Mouse (Mus musculus) adrenal gland (tissue): ENCODE measurements at regions not wholly inside any gene's neighbourhood (a gene's known extent, or its start where the extent isn't known, plus 50 kb on each side); places are given as distances from the start of the nearest gene placed in this dataset.
"Not testable (repeated sequence)": the region's sequence is repeated elsewhere in the genome, so short reads cannot be mapped to it uniquely, and the experiment has no call there.

Experiments
- intact Hi-C: fragments of 180-260 bp; cut with DNase I; formaldehyde crosslinking; loops from one replicate; pipeline ENCODE4 v1.15.1; 2025

GRCm38 (mm10) chr3:82290373-82290772 is 67.5 kb upstream of the Map9 start:
- intact Hi-C loops = no loop called here

DNA sequence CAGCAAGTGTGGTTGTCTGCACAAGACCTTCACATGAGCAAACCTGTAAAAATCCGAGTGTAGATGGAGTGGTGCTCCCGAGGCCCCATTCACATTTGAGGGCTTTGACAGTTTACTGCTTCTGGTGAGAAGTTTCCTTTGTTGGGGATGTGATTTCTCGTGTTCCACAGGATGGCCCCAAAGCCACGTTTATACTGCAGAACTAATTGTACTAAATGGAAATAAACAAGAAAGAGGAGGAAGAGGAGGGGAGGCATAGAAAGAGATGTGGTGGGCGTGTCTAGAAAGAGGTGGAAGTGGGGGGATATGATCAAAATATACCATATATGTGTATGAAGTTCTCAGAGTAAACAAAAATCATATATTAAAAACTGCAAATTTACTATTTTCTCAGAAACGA is 68.8 kb upstream of the Map9 start:
- intact Hi-C loops = no loop called here

GRCm38 (mm10) chr3:82276977-82277714 is 80.7 kb upstream of the Map9 start:
- intact Hi-C loops = no loop called here

- intact Hi-C loops = no loop called here
Measured at GRCm38 (mm10) chr3:82275822-82276203, 82.0 kb upstream of the Map9 start.

GRCm38 (mm10) chr3:82274945-82275821 is 82.7 kb upstream of the Map9 start:
- intact Hi-C loops = no loop called here

DNA sequence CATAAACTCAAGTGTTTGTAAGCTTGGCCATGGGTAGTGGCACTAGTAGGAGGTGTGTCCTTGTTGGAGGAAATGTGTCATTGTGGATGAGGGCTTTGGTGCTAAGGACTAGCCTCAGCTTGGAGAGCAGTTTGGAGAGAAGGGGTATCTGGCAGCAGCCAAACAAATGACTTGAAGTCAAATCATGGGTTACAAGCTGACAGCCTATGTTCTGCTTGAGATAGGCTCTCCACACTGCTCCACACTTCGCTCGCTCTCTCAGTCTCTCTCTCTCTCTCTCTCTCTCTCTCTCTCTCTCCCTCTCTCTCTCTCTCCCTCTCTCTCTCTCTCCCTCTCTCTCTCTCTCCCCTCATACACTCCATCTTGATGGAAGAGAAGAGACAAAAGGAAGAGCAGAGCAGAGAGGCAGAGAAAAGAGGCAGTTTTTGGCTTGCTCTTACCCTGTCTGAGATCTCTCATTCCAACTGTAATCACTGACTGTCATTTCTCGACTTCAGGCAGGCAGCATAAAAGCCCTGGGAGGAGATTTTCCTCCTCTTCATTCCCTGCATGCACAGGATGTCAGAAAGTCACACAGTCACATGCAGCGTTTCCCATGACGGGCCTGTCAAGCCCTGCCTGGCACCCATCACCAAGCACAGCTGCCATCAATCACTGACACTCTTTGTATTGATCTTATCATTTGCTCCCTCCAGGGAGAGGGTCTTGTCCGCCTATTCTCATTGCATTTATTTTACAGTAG is 83.5 kb upstream of the Map9 start:
- intact Hi-C loops = no loop called here

- intact Hi-C loops = not testable (repeated sequence)
Measured at GRCm38 (mm10) chr3:82273511-82273910, 84.3 kb upstream of the Map9 start.

GRCm38 (mm10) chr3:82271965-82272364 is 85.9 kb upstream of the Map9 start:
- intact Hi-C loops = no loop called here

DNA sequence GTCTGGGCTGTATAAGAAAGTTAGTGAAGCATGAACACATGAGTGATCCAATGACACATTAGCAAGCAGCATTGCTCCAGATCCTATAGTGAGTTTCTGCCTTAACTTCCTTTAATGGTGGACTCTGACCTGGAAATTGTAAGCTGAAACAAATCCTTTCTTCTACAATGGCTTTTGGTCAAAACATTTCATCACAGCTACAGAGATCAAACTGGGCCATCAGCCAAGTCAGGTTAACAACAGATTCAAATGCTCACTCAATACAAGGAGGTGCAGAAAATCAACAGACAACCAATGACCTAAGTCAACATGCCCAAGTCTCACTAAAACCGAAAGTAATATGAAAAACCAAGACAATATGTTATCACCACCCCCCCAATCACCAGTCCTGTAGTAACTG is 91.9 kb upstream of the Map9 start:
- intact Hi-C loops = no loop called here

GRCm38 (mm10) chr3:82261976-82262375 is 95.9 kb upstream of the Map9 start:
- intact Hi-C loops = no loop called here

DNA sequence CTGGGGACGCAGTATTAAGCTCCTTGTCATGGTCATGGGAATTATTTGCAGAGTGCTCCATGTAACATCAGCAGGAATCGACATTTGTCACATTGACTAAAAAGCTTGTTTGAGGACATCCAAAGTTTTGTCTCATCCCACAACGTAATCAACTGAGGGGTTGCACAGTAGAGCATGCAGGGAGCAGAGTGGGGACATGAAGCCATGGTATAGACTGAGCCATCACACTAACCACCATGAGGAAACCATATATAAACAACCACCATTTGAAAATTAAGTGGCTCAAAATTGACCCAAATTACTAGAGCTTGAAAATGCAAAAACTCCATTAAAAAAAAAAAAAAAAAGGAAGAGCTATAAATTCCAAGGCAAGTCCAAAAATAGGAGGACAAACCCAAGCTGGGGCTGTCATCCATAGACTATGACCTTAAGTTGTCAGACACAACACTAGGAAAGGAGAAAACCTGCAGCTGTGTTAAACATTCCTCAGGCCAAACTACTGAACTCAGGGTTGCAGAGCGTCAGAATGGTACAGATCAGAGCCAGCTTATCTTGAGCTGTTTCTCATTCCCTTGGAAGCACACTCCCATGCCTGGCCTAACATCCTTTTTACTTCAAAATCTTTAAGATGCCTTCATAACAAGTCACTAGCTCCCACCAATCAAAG is 97.7 kb upstream of the Map9 start:
- intact Hi-C loops = no loop called here

- intact Hi-C loops = no loop called here
Measured at GRCm38 (mm10) chr3:82250796-82251261, 105.2 kb upstream of the Gucy1a1 start.

- intact Hi-C loops = no loop called here
Measured at GRCm38 (mm10) chr3:82249968-82250795, 104.6 kb upstream of the Gucy1a1 start.

DNA sequence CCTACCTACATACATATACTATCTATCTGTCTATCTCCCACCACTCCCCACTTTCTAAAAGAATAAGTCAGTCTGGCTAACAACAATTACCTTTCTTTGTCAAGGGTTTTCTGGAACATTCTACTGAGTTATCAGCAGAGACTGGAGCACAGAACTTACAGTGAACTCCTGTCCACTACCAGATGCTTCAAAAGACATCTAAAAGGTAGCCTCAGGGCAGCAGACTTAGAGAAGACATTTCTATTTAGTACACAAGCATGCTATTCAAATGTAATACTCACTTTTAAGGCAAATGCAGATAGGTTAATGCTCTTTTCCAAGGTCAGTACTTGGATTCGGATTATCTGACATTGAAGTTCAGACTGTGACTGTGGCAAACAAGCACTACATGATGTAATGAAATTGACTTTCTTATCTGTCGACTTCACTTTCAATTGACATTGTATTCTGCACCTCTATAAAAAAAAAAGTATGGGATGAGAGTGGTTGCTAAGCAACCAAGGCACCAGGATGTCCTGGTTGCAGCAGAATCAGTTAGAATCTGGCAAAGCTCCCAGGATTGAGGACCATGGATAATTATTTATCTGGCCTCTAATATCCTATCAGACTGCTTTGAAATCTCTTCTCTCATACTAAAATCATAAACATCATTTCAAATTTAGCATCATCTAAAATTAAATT is 90.9 kb upstream of the Gucy1a1 start:
- intact Hi-C loops = no loop called here

GRCm38 (mm10) chr3:82234306-82234705 is 88.7 kb upstream of the Gucy1a1 start:
- intact Hi-C loops = no loop called here

DNA sequence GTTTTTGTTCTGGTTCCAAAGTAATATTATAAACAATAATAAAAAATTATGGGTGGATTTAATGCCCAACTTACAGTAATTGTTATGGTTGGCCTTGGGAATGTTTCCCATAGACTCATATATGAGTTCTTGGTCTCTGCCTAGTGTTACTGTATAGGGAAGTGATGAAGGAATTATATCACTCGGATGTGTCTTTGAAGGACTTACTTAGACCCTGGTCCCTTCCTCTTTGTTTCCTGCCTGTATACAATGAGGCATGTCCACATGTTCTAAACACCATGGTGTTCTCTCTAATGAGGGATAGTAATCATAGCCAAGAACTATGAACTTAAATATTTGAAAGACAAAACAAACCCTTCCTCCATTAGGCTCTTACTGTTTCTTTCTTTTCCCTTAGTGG is 77.8 kb upstream of the Gucy1a1 start:
- intact Hi-C loops = no loop called here

DNA sequence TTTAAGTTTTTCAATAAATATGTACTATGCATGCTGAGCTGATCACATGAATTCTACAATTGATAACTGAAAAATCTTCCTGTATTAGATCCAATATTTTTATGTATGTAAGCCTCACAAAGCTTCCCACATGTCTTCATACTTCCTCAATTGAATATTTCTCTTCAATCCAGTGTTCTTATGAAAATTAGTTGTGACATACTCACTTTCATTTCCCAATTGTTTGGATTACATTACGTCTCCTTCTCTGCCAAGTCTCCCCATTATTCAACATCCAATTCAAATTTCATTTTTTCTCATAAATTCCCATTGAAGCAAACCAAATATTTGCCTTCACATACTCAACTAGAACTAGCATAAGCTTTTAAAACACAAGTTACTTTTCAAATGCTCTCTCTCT is 76.3 kb upstream of the Gucy1a1 start:
- intact Hi-C loops = no loop called here

DNA sequence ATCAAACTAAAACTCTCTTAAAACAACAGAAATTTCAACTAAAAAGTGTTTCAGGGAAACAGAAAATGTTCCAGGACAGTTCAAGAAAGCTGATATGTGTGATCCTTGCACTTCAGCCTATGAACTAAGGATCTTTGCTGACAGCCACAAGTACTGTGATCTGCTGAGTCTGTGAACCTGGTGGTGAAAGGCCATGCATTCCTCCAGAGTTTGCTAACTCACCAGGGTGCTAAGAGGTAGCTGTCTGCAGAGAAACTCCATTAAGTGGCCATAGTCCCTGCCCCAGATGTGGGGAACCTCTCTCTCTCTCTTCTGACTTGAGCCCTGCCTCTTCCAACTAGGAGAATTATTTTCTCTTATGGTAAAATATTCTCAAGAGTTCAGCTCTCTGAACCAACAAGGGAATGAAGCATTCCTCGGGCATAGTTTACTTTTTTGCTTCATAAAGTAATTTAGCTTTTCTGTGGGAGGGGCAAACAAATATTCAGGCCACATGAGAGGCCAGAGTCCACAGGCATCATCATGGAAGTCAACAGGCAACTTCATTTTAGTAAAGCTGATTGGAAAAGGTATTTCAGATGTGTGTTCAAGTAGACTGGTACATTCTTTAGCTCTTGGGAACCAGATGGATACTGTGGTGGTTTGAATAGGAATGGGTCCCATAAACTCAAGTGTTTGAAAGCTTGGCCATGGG is 73.8 kb upstream of the Gucy1a1 start:
- intact Hi-C loops = not testable (repeated sequence)
